Mouse (Mus musculus): ENCODE data around the gene 5430419D17Rik. TPM values are rescaled to one million over a fixed set of nuclear protein-coding genes. Genes with fewer than 3 reads are reported as not detected.

Gene 5430419D17Rik
- polyA plus RNA-seq (2012; rRNA removed) = 0.30 and 0.51 TPM in 2 replicates

DNA sequence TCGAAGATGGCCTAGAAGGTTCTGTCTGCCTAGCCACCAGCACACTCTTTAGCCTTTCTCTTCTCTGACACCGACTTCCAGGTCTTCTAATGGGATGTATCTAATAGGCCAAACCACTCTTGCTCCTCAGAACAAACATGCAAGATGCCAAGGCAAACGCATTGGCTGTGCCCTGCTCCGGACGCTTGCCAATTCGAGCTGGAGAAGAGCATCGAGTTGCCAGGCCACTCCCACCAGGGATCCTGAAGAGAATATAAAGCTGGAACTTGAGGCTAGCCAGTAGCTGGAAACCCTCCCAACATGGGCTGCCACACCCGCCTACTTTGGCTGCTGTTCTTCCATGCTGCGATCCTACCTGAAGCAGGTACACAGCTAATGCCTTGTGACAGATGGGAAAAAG lies at the start of gene 5430419D17Rik:
Gene 5430419D17Rik, plus strand, starts transcription at position 282 of the 400 bp plus-strand sequence.
- Histone ChIP-seq H3K27me3 (ENCODE audit: control insufficient read depth, insufficient read depth, low read length) (no peaks in the 10 kb centered on the region), H3K4me1 (ENCODE audit: control insufficient read depth, insufficient read depth, low read length) (no peaks in the 10 kb centered on the region), H3K36me3 (ENCODE audit: control insufficient read depth, insufficient read depth, low read length) (no peaks in the 10 kb centered on the region), H3K4me3 (ENCODE audit: control insufficient read depth, low read depth, low read length) (no peak within 1 kb of the TSS), H3K27ac (ENCODE audit: control insufficient read depth, insufficient read depth, low read depth, low read length) (no peak within 1 kb of the TSS)
- TF ChIP-seq POLR2A (IDR thresholded peaks at IDR 0.05; ENCODE audit: control insufficient read depth, low read depth, low read length) = no peak
- TF ChIP-seq CTCF (IDR thresholded peaks at IDR 0.05; ENCODE audit: control insufficient read depth, insufficient read depth, insufficient replicate concordance, low read depth, low read length) = no peak

DNA sequence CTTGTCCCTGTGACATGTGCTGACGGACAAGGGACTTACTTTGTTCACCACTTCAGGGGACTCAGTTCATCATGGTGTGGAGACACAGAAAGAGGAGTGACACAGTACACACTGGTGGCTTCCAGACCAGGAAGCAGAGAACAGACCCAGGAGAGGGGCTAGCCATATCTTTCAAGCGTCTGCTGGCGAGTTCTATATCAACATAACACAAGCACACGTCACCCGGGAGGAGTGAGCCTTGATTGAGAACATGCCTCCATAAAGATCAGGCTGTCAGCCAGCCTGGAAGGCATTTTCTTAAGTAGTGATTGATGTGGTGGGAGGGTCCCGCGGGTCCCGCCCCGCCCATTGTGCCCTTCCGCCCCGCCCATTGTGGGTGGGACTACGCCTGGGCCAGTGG lies 44.2 kb upstream of the 5430419D17Rik start:
- TF ChIP-seq POLR2A (IDR thresholded peaks at IDR 0.05; ENCODE audit: control insufficient read depth, low read depth, low read length) (no peak), CTCF (IDR thresholded peaks at IDR 0.05; ENCODE audit: control insufficient read depth, insufficient read depth, insufficient replicate concordance, low read depth, low read length) (no peak)
- Histone ChIP-seq H3K36me3 (ENCODE audit: control insufficient read depth, insufficient read depth, low read length) (no peaks in the 10 kb centered on the region), H3K27ac (ENCODE audit: control insufficient read depth, insufficient read depth, low read depth, low read length) (no peak overlapping the region), H3K4me1 (ENCODE audit: control insufficient read depth, insufficient read depth, low read length) (no peaks in the 10 kb centered on the region), H3K27me3 (ENCODE audit: control insufficient read depth, insufficient read depth, low read length) (no peaks in the 10 kb centered on the region), H3K4me3 (ENCODE audit: control insufficient read depth, low read depth, low read length) (no peak overlapping the region)

DNA sequence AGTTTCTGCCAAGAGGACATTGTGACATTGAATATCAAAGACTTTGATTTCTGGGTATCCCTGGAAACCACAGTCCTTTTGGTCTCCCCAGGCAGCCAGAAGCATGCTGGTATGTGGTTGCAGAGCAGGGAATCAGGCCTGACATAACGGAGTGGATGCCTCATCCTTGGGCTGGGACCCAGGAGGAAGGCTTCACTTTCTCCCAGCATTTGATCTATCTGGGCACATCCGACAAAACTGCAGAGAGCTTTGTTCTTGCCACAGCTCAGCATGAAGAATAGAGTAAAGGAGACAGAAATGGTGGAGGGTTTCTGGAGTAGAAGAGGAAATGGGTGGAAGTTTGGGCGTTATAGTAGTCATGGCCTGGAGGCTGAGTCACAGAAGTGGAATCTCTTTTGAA lies 41.0 kb upstream of the 5430419D17Rik start:
- no peak for TF ChIP-seq POLR2A (IDR thresholded peaks at IDR 0.05; ENCODE audit: control insufficient read depth, low read depth, low read length)
- TF ChIP-seq CTCF (IDR thresholded peaks at IDR 0.05; ENCODE audit: control insufficient read depth, insufficient read depth, insufficient replicate concordance, low read depth, low read length) = no peak
- Histone ChIP-seq H3K27me3 (ENCODE audit: control insufficient read depth, insufficient read depth, low read length) (no peaks in the 10 kb centered on the region), H3K4me1 (ENCODE audit: control insufficient read depth, insufficient read depth, low read length) (no peaks in the 10 kb centered on the region), H3K4me3 (ENCODE audit: control insufficient read depth, low read depth, low read length) (no peak overlapping the region), H3K36me3 (ENCODE audit: control insufficient read depth, insufficient read depth, low read length) (no peaks in the 10 kb centered on the region), H3K27ac (ENCODE audit: control insufficient read depth, insufficient read depth, low read depth, low read length) (no peak overlapping the region)

DNA sequence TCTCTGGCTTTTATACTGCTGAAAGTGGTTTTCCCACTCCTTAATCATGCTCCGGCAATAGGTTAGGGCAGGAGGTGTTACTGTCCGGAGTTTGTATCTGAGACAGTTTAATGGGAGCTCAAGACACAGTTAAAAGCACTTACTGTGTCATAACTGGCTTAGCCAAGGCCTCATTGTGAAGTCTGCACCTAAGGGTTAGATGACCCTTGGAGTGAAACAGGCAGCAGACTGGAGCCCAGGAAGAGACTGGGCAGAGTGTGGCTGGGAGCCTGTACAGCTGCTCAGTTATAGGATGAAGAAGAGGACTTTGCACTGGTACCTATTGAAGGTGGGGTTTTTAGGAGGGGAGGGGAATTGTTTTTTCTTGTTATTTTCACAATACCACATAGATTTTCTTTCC lies 28.0 kb upstream of the 5430419D17Rik start, which contains the start of gene 4933402N03Rik:
Gene 4933402N03Rik, minus strand, starts transcription at position 101 of the 400 bp plus-strand sequence.
- H3K27me3 ChIP-seq (ENCODE audit: control insufficient read depth, insufficient read depth, low read length) = no peaks in the 10 kb centered on the region
- H3K4me1 ChIP-seq (ENCODE audit: control insufficient read depth, insufficient read depth, low read length) = no peaks in the 10 kb centered on the region
- H3K4me3 ChIP-seq (ENCODE audit: control insufficient read depth, low read depth, low read length) = peak within 1 kb of the TSS; percentile 69
- TF ChIP-seq CTCF (IDR thresholded peaks at IDR 0.05; ENCODE audit: control insufficient read depth, insufficient read depth, insufficient replicate concordance, low read depth, low read length) (no peak), POLR2A (IDR thresholded peaks at IDR 0.05; ENCODE audit: control insufficient read depth, low read depth, low read length) (no peak)
- no peaks in the 10 kb centered on the region for H3K36me3 ChIP-seq (ENCODE audit: control insufficient read depth, insufficient read depth, low read length)
- no peak within 1 kb of the TSS for H3K27ac ChIP-seq (ENCODE audit: control insufficient read depth, insufficient read depth, low read depth, low read length)

DNA sequence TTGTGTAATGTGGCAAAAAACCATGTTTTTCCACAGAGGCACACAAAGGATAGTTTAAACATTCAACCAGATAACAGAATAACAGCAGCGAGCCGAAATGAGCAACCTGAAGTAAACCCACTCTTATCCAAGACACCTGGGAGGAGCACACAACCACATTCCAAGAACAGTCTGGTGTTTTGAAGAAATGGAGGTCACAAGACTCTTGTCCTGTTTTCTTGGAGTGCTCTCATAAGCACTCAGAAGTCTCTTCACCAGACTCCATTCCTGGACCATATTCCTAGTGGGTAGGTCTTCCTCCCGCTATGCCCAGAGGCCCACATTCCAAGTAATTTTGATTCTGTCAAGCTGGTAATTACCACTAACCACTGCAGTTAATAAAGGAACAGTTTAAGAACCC lies 24.0 kb upstream of the 5430419D17Rik start:
- Histone ChIP-seq H3K36me3 (ENCODE audit: control insufficient read depth, insufficient read depth, low read length) (no peaks in the 10 kb centered on the region), H3K4me1 (ENCODE audit: control insufficient read depth, insufficient read depth, low read length) (no peaks in the 10 kb centered on the region), H3K4me3 (ENCODE audit: control insufficient read depth, low read depth, low read length) (no peak overlapping the region), H3K27ac (ENCODE audit: control insufficient read depth, insufficient read depth, low read depth, low read length) (no peak overlapping the region), H3K27me3 (ENCODE audit: control insufficient read depth, insufficient read depth, low read length) (no peaks in the 10 kb centered on the region)
- TF ChIP-seq CTCF (IDR thresholded peaks at IDR 0.05; ENCODE audit: control insufficient read depth, insufficient read depth, insufficient replicate concordance, low read depth, low read length) (no peak), POLR2A (IDR thresholded peaks at IDR 0.05; ENCODE audit: control insufficient read depth, low read depth, low read length) (no peak)

DNA sequence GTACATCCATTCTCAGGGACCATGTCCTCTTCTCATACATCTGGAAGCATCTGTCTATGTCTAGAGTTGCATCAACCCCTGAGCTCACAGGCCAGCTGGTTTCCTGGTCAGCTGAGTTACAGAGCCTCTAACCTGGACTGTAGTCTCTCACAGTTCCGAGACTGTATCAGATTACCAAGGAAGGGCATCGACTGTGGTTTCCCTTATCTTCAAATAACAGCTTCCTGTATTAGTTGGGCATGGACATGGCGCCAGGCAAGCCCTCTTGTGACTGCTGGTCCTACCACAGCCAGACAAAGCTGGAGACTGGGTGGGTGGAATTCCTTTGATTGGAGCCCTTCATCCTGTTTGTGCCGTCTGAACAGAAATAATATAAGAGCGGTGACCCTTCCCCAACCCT lies 21.2 kb upstream of the 5430419D17Rik start:
- TF ChIP-seq POLR2A (IDR thresholded peaks at IDR 0.05; ENCODE audit: control insufficient read depth, low read depth, low read length) (no peak), CTCF (IDR thresholded peaks at IDR 0.05; ENCODE audit: control insufficient read depth, insufficient read depth, insufficient replicate concordance, low read depth, low read length) (no peak)
- no peaks in the 10 kb centered on the region for H3K4me1 ChIP-seq (ENCODE audit: control insufficient read depth, insufficient read depth, low read length)
- H3K27me3 ChIP-seq (ENCODE audit: control insufficient read depth, insufficient read depth, low read length) = no peaks in the 10 kb centered on the region
- H3K27ac ChIP-seq (ENCODE audit: control insufficient read depth, insufficient read depth, low read depth, low read length) = no peak overlapping the region
- H3K36me3 ChIP-seq (ENCODE audit: control insufficient read depth, insufficient read depth, low read length) = no peaks in the 10 kb centered on the region
- no peak overlapping the region for H3K4me3 ChIP-seq (ENCODE audit: control insufficient read depth, low read depth, low read length)

DNA sequence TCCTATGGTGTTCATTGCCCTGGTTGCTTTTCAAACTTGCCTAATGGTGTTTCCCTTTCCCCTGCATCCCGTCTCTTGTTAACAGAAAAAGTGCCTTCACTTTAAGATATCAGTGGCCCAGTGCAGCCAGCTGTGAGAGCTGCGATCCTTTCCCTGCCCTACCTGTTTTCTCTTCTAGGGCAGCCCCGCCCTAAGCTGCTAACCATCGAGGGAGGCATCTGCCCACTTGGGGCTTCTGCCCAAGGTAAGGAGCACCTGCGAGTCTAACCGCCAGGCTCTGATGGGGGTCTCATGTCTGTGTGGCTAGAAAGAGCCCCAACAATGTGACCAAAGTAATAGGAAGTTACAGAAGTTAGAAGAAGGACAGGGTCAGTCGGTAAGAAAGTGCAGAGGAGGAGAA lies 12.0 kb upstream of the 5430419D17Rik start:
- Histone ChIP-seq H3K4me1 (ENCODE audit: control insufficient read depth, insufficient read depth, low read length) (no peaks in the 10 kb centered on the region), H3K27ac (ENCODE audit: control insufficient read depth, insufficient read depth, low read depth, low read length) (no peak overlapping the region), H3K27me3 (ENCODE audit: control insufficient read depth, insufficient read depth, low read length) (no peaks in the 10 kb centered on the region), H3K36me3 (ENCODE audit: control insufficient read depth, insufficient read depth, low read length) (no peaks in the 10 kb centered on the region), H3K4me3 (ENCODE audit: control insufficient read depth, low read depth, low read length) (no peak overlapping the region)
- TF ChIP-seq POLR2A (IDR thresholded peaks at IDR 0.05; ENCODE audit: control insufficient read depth, low read depth, low read length) (no peak), CTCF (IDR thresholded peaks at IDR 0.05; ENCODE audit: control insufficient read depth, insufficient read depth, insufficient replicate concordance, low read depth, low read length) (no peak)

DNA sequence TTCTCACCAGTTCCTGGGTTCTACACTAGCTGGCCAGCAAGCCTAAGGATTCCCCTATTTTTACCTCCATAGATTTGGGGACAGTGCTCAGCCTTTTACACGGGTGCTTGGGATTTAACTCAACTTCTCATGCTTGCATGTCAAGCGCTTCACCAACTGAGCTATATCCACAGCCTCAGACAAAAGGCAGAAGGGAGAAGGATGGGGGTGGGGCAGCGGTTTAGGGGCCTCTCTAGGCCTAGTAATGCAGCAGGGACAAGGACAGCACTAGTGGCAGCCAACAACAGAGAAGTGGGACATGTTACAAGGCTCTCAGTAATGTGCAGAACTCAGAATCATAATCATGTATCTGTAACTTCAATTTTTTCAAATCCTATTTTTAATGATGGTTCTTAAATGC lies 6.4 kb upstream of the 5430419D17Rik start:
- Histone ChIP-seq H3K36me3 (ENCODE audit: control insufficient read depth, insufficient read depth, low read length) (no peaks in the 10 kb centered on the region), H3K4me3 (ENCODE audit: control insufficient read depth, low read depth, low read length) (no peak overlapping the region), H3K4me1 (ENCODE audit: control insufficient read depth, insufficient read depth, low read length) (no peaks in the 10 kb centered on the region), H3K27me3 (ENCODE audit: control insufficient read depth, insufficient read depth, low read length) (no peaks in the 10 kb centered on the region), H3K27ac (ENCODE audit: control insufficient read depth, insufficient read depth, low read depth, low read length) (no peak overlapping the region)
- no peak for TF ChIP-seq CTCF (IDR thresholded peaks at IDR 0.05; ENCODE audit: control insufficient read depth, insufficient read depth, insufficient replicate concordance, low read depth, low read length)
- no peak for TF ChIP-seq POLR2A (IDR thresholded peaks at IDR 0.05; ENCODE audit: control insufficient read depth, low read depth, low read length)

Data from testis, adult 2 months (tissue).